Mouse (Mus musculus): ENCODE measurements around the gene Lurap1l.

The Lurap1l gene

DNA sequence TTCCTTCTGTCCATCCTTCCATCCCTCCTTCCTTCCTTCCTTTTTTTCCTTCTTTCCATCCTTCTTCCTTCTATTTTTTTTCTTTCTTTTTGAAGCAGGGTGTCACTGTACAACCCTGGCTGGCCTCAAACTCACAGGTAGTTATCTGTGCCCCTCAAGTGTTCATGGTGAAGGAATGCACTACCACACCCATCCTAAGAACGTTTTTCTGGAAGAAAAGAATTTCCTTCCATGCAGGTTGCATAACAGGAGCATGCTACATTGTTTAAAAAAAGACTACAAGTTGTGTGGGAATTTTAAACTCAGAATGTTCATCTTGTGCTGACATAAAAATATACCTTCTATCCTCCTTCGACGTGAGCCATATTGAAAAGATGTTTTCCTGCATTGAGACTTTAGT, 7.4 kb downstream of the Lurap1l start:
- no peak for DNase-seq

DNA sequence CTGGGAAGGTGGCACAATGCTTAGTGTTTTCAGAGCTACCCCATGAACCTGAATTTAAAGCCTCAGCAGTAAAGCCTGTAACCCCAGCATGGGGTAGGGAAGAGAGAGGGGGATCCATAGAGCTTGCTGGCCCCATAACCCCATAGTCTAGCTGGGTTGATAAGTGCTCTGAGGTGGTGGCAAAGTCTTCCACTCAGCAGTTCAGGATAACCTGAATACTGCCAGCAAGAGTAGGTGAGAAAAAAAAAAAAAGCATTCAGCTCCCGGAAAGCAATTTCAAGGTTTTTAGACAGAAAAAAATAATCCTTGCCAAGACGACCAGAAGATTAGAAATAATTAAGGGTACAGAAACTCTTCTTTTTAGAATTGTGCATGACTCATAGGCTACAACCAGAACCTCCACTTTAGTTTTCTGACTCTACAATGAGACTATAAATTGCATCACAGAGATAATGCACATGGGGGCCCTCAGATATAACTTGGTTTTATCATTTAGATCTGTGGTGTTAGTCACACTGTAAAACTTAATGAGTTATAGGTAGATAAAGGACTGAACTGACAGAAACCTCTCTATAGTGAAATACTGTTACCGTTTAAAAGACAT, 8.2 kb downstream of the Lurap1l start:
- no peak for DNase-seq

DNA sequence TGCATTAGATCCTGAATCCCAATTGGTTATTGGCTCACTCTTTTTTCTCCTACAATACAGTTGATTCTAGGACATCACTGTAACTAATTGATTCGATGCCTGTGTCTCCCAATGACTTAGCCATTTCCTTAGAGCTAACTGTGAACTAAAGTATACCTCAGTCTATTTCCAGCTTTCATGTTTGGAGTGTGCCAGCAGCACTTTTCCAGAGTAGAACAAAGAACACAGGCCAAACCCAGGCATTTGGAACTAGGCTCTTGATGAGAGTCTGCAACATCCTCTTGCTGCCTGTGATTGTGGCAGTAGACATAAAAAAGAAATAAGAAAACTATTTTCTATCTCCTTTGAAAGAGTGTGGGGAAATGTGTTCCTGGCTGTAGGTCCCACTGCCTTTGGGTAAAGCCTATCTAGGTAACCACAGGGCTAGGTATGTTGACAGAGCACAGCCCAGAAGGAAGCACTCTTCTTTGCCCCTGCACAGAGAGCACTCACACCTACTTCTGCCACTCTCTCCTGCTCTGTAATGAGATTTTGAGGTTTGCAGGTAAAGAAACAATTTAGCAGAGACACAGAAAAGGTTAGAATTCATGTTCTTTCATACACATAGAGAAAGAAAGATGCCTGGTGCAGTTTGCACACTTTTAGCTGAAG, 8.9 kb downstream of the Lurap1l start:
- no peak for DNase-seq

DNA sequence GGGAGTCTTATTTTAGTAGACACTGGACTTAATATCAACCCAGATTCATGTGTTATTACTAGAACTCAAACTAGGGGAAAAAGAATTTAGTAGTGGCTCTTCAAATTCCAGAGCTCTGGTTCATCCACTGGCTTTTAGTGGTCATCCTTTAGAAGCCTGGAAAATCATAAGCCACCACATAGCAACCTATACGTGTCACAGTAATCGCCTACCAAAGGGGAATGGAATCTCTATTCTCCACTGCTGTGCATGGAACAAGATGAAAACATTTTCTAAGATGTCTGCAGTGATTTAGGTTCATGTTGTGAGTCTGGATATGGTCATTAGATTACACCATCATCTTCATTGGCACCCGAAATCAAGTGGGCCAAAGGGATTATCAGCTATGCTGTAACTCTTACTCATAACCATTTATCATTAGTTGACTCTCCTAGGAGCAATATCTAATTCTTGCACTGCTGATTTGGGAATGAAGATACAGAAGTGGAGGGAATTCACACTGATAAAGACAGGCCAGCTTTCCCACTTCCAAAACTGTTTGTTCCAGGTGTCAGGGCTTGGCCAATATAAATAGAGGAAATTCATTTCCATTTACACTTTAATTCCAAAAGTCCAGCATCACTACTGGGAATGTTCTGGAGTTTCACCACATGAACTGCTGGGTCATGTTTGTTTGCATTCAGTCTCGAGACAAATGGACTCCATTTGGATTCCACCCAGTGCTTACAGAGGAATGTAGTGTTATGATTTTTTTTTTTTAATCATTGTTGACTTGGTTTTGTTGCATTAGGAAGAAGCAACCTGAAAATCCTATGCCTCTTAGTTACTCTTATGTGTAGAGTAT, 11.4 kb downstream of the Lurap1l start:
- no peak for DNase-seq

DNA sequence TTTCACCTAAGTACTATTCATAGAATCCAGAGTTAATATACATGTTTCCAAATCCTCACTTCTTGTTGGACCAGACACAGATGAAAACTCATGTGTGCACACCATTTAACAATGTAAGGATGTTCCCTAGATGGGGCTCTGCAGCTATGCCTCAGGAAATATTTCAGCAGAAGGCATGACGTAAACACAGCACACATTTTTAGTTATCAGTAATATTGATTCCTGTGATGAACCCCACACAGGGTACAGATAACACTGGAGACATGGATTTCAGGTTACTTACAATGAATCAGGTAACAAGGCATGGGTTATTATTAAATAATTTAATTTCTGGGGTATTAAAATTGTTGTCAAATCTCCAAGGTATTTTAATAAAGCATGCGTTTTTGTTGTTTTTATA, 12.2 kb downstream of the Lurap1l start:
- no peak for DNase-seq

DNA sequence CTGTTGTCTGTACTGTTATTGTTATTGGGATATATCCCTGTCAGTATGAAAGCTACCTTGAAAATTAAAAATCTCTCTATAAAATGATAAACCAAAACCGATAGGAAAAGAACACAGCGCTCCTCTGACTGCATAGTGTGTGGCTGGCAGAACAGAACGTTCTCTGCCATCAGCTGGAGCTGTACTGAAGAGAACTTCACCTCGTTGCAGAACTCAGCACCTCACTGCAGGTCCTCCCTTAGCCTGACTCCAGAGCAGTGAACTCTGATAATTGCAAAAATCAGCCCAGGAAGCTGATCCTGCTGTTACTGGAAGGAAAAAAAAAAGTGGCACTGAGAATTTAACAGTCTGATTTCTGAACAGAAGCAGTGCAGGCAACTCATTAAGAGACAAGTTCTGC, 14.4 kb downstream of the Lurap1l start:
- DNase-seq = no peak

DNA sequence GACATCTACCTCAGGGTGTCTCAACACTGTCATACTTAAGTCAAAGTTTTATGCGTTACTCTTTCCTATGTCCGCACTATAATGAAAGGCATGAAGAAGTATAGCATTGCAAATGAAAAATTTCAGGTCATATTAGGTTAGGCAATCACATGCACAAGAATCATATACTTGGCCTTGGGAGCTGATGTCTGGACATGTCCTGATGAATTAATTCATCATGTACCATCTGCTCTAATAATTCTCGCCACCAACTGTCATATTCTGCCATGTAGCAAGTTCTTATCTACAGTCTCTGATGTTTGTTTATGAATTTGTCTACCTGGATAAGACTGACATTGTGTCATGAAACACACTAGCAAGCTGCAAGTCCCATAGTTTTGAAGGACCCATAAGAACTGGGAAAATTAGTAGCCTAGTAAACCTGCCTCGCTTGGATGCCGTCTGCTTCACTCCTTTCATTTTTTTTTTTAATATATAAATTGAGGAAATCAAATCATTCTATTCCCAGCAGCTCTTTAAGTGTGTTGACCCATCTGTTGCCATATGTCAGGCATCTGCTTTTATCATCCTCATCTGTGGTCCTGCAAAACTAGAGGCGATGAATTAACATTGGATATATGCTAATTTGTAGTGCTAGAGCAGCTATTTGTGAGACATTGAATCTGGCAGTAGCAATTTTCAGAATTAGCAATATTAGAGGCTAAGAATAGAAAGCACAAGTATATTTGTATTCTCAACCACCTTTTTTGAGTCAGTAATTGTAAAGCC, 15.5 kb downstream of the Lurap1l start:
- DNase-seq = peak; percentile 27

DNA sequence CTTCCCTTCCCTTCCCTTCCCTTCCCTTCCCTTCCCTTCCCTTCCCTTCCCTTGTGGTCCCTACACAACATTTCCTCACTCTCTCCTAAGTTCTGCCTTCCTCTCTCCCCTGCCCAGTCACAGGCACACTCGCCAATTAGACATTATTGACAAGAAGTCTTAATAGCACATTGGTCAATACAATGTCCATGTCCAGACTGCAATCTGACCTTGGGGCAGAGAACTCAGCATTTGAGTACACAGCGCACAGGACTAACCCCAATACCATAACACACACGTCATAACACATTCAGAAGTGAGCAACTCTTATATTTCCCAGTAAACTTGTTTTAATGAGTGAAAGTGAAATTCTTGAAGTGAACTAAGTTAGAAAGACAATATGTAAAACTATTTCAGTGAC, 24.3 kb downstream of the Lurap1l start:
- DNase-seq = no peak

DNA sequence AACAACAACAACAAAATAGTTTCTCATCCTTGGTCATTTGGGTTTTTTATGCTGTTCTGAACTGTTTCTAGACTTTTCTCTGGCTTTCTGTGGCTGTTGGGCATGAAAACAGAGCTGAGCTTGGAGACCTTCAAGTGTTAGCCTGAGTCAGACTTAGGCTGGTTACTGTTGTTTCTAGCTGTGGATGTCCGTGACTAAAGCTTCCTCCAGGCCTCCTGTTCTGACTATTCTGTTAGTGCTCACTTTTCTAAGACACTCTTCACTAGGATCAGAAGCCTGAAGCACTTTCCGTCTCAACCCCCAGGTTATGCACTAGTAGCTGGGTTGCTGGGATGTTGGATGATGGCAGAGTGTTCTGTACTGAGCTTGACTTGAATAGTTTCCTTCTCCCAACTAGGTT, 28.7 kb downstream of the Lurap1l start:
- no peak for DNase-seq

DNA sequence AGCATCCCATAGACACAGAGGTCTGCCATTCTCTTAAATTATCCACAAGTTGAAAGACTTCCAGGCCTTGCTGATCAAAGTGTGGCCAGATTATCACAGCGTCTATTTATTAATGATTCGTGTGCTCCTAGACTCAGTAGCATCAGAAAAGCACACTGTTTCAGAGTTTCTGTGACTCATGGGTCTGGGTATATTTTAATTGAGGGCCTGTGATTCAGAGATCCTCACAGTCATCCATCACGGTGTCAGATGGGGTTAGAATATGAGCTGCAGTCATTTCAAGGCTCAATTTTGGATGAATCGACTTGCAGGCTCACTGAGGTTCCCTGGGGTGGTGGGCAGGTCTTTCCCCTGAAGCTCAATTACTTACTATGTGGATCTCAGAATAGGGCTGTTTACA, 30.5 kb downstream of the Lurap1l start:
- no peak for DNase-seq

DNA sequence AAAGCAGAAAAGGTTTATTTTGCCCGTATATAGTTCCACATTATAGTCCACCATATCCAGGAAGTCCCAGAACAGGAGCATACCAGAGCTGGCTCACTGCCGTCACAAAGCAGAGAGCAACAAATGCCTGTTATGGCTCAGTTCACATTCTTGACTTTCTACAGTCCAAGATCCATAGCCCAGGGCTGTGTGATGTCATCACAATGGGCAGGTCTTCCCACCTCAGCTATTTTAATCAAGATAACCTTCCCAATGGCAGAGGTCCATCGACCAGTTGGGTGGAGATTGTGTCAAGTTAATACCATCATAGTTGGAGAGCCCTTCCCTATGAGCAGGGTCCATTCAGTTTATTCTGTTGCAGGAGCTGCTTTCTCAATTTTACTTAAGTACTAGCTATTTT, 31.5 kb downstream of the Lurap1l start:
- DNase-seq = no peak

DNA sequence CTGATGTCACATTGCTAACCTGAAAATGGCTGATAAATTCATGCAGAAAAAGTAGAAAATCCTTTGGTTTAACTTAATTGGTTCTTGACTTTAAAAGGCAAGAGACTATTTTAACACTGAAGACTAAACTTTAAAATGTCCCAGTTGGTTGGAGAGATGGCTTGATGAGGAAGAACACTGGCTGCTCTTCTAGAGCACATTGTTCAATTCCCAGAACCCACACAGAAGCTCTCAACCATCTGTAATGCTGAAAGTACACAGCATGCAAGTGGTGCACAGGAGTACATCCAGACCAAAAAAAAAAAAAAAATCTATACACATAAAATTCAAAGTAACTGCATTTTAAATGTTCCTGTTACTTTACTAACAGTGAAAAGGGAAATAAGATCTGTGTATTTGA, 34.2 kb downstream of the Lurap1l start:
- DNase-seq = no peak

DNA sequence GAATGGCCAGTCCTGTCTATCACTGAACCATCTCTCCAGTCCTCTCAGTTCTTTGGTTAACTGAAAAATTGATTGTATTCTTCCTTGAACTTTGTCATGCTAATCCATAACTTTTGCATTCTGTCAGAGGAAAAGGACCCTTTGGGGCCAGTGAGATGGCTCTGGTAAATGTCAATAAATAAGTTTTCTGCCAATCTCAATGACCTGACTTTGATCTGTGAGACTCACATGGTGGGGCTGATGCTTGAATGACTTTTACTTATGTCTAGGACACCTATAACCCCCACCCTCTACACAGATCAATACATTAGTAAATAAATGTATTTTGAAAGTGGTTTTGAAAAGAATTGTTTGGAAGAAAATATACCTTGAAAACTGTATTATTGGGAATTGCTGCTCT, 38.7 kb downstream of the Lurap1l start:
- no peak for DNase-seq

DNA sequence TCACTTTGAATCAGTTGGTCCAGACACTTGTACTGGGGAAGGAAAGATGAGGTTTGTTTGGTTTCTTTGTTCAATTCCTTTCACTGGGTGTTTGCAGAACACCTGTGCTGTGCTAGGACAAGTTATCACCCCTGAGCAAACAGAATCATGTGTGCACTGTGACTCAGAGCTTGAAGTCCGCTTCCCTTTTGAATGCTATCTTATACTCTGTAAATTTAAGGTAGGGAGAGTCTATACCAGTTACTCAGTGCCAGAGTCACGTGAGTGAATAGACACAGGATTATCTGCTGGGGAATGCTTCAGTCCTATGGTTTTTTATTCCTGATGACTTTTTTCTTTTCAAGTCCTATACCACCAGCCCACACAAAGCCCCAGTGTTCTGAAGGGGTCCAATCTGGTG, 39.3 kb downstream of the Lurap1l start:
- no peak for DNase-seq

DNA sequence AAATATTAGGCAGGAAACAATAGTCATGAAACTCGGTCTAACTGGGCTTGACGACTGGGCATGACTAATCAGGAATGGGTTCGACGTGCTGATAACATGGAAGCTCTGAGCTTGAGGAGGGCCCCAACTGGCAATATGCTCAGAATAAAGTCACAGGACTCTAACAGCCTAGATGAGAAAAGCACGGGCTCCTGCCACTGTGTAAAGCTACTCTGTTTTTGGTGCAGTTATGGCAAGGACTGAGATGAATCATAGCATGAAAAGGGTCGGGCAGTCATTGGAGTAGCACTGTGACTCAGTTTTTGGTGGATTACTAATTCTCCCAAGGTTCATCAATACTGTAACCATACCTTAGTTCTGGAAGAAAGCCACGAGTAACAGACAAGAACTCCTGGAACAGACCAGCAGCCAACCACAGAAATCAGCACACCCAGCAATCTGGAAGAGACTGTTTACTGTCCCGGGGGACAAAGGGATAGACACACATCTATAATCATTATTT, 39.9 kb downstream of the Lurap1l start:
- no peak for DNase-seq

DNA sequence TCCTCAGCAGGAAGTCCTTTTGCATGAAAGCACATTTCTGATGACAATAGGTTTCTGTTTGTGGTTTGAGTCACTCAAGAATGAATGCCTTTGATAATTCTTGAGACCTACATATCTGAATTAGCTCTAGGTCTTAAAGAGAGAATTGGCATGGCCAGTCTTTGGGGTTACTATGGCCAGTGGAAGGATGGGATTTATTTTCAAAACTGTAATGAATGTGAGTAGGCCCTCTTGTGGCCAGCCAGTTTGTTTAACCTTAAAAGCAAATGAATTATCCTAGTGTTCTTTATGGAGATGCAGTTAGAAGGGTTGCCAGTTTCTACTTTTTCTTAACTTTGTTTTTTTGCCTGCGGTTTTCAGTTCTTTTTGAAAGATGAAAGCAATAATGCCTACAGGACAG, 42.2 kb downstream of the Lurap1l start:
- DNase-seq = peak; percentile 39

DNA sequence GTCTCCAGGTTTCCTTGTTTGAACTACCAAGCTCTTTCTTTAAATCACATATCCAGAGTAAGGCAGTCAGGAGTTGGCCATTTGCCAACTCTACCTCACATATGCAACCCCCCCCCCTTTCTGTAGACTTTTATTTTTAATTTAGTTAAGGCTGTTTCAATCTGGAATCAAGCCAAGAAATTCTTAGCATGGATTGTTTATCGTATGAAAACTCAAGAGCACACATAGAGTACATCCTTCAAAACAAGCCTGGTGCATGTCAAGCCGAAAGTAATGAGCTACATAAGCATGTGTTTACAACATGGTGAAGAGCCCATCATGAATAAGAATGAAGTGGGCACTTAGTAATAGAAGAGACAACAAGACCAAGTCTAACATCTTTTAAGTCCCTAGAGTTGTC, 45.5 kb downstream of the Lurap1l start:
- no peak for DNase-seq

DNA sequence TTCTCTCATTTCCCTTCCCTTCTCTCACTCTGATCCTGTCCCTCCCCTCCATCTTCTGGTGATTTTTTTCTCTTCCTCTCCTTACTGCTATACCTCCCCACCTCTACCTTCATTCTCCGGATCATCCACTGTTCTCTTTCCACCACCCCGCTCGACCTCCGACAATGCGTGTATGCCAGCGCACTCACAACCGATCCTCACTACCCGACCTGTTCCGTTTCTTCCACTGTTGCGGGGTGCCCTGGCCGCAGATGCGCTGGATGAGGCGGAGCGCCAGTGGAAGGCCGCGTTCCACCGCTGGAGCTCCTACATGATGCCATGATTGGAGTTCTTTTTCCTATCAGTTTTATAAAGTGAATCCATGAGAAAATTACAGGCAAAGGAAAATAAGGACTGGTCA, 57.1 kb downstream of the Lurap1l start:
- DNase-seq = no peak

DNA sequence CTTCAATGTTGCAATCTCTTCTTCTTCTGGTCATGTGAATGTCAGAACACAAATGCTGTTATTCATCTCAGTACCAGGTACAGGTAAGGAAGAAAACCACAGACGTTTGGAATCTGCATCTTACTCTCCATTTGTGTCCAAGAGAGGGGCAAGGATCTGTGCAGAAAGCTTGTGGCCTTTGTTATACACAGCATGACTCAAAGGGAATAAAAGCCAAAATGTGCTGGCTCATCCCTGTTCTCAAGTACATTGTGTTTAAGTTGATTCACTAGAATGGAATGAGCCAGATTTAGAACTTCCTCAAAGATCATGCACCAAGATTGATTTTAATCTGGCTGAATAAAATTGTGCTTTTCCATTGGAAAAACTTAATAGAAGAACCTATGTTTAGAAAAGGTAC, 61.4 kb downstream of the Lurap1l start:
- no peak for DNase-seq

DNA sequence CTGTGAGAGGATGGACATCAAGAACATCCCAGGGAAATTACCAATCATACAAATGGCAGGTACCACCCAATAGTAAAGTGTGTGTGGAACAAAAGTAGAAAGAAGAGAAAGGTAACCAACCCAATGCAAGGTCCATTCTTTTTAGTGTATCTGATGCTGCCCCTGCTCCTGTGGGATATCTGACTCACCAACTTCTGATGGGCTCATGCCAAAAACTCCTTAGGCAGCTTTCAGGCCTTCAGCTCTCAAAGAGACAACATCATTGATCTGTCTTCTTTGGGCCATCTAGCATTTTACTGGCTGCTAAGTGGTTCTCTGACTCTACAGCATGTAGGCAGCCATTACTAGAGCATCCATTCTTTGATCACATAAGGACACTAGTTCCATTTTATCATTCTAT, 63.5 kb downstream of the Lurap1l start:
- no peak for DNase-seq

DNA sequence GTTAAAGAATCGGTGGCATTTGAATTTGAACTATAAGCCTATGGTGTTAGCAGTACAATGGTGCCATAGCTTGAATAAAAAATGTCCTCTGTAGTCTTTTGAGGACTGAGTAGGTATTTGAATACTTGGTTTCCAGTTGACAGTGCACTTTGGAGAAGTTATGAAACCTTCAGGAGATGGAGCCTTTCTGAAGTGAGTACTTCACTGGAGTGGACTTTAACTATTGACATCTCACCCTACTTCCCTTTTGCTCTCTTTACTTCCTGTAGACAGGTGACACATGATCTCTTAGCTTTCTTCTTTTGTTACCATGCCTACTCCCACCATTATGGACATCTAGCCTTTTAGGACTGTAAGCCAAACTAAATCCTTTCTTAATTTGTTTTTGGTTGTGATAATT, 80.4 kb downstream of the Lurap1l start:
- no peak for DNase-seq

DNA sequence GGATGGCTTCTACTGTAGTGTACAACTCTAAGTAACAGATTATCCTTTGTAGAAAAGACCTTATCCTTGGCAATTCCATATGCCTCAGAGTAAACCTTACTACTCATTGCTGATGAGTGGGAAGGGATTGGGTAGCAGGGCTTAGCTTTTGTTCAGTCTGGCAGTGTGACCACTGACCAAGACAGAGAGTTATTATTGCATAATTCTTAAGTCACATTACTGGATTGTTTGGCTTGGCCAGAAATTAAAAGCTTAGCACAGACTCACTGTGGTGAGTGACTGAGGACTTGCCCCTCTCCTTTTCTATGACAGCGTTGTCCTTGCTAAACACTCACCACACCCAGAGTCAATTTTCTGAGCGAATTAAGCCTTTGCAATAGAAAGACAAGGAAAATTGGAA, 93.1 kb downstream of the Lurap1l start:
- no peak for DNase-seq

All from retina, postnatal 1 day (tissue).